Mouse (Mus musculus) liver, adult 2 months (tissue): ENCODE data around the gene Rbms2. TPM values are rescaled to one million over a fixed set of nuclear protein-coding genes. Genes with fewer than 3 reads are reported as not detected.
"Not testable (repeated sequence)": the region's sequence is repeated elsewhere in the genome, so short reads cannot be mapped to it uniquely, and the experiment has no call there.

Experiments
- DNase-seq: peaks from one replicate; pipeline ENCODE4 v3.0.0-alpha.2; 2011; ENCODE audit warnings: low read depth, low spot score; ENCODE audit errors: extremely low read depth
- H3K27ac ChIP-seq: fragments of 200-500 bp; replicated peaks from 2 replicates; pipeline ENCODE4 v1.5.1; 2012; ENCODE audit warnings: low read depth, mild to moderate bottlenecking, control low read depth, inconsistent platforms, low read length; ENCODE audit not compliant: insufficient read depth
- H3K27me3 ChIP-seq: fragments of 200-500 bp; 2 replicates; pipeline ENCODE4 v1.6.1; 2012; ENCODE audit warnings: mild to moderate bottlenecking, moderate library complexity, low read length, inconsistent platforms; ENCODE audit not compliant: control insufficient read depth, insufficient read depth
- H3K36me3 ChIP-seq: fragments of 200-500 bp; 2 replicates; pipeline ENCODE4 v1.6.1; 2012; ENCODE audit warnings: low read length, inconsistent platforms; ENCODE audit not compliant: control insufficient read depth, insufficient read depth
- H3K4me1 ChIP-seq: fragments of 200-500 bp; 2 replicates; pipeline ENCODE4 v1.6.1; 2011; ENCODE audit warnings: low read length; ENCODE audit not compliant: control insufficient read depth, insufficient read depth
- H3K4me3 ChIP-seq: fragments of 200-500 bp; 2 replicates; pipeline ENCODE4 v1.5.1; 2011; ENCODE audit warnings: low read depth, mild to moderate bottlenecking, control low read depth, low read length, moderate library complexity; ENCODE audit not compliant: insufficient read depth
- H3K79me2 ChIP-seq: fragments of 200-500 bp; 2 replicates; pipeline ENCODE4 v1.6.1; 2012; ENCODE audit warnings: inconsistent platforms, mild to moderate bottlenecking, low read length, moderate library complexity; ENCODE audit not compliant: control insufficient read depth, insufficient read depth
- H3K9ac ChIP-seq: fragments of 200-500 bp; 2 replicates; pipeline ENCODE4 v1.6.1; 2012; ENCODE audit warnings: low read depth, mild to moderate bottlenecking, control low read depth, inconsistent platforms, low read length
- CTCF ChIP-seq: fragments of 200-500 bp; IDR thresholded peaks from 2 replicates; pipeline ENCODE4 v1.5.1; 2011; ENCODE audit warnings: low read depth, low read length, control low read depth
- POLR2A ChIP-seq: fragments of 200-500 bp; IDR thresholded peaks from 2 replicates; pipeline ENCODE4 v1.6.1; 2011; ENCODE audit warnings: low read length, control low read depth; ENCODE audit not compliant: insufficient read depth; ENCODE audit errors: extremely low read depth
- WGBS: fragments of 180-500 bp; shearing (Covaris S2); methylation state at CpG from one replicate; pipeline ENCODE4 v1.1.7; 2018; 5-methylcytosine and 5-hydroxymethylcytosine counted together
- polyA plus RNA-seq: library from polyadenylated mRNA; depleted of rRNA; stranded (reverse); fragments of >200 nt; gene quantifications from 2 replicates; pipeline ENCODE4 v1.2.3, GENCODE M21; 2012
- total RNA-seq: library from RNA; depleted of rRNA; stranded (reverse); fragments of >200 nt; gene quantifications from 2 replicates; pipeline ENCODE4 v1.2.3, GENCODE M21; 2014

Gene Rbms2
- total and polyA plus RNA-seq, 2 experiments: 8.0 to 23.2 TPM

DNA sequence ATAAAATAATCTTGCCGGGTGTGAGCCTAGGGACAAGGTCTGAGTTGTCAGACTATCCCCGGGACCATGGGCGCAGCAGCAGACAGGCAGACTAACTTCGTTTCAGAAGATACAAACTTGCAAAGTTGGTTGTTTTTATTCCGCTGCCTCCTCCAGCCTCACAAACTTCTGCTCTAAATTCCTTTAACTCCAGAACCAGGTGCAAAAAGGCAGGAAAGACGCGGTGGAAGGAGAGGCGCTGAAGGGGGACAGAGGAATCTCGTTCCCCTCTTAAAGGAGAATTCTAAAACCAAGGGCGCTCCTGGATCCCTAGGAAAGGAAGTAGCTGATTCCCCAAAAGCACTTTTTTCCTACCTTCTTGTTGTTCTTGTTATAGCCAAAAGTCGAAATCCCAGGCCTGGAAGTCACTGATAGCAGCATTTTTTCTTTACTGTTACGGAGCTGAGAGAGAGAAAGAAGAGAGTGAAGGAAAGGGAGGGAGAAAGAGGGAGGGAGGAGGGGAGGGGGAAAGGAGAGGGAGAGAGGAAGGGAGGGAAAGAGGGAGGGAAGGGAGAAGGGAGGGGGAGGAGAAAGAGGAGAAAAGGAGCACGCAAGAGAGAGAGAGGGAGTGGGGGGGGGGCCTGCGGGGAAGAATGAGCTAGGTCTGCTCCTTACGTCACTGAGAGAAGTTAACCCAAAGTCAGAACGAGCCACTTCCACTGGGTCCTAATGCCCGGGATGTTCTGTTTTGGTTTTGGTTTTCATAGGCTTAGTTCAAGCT, 3.9 kb downstream of the Rbms2 start:
- peak overlapping the region; percentile 37 for H3K27ac ChIP-seq
- peaks cover 12% of the 10 kb centered on the region; the same call in 1 of the 2 replicates for H3K79me2 ChIP-seq
- H3K36me3 ChIP-seq: no peaks in the 10 kb centered on the region
- under 1% methylated on average over 17 of the region's 17 CpGs for WGBS
- peak; percentile 85 for DNase-seq
- H3K4me1 ChIP-seq: peaks cover 6% of the 10 kb centered on the region
- peak overlapping the region; percentile 70 for H3K9ac ChIP-seq
- H3K27me3 ChIP-seq: no peaks in the 10 kb centered on the region
- no peak for TF ChIP-seq POLR2A
- no peak for TF ChIP-seq CTCF
- peak overlapping the region; percentile 83 for H3K4me3 ChIP-seq

DNA sequence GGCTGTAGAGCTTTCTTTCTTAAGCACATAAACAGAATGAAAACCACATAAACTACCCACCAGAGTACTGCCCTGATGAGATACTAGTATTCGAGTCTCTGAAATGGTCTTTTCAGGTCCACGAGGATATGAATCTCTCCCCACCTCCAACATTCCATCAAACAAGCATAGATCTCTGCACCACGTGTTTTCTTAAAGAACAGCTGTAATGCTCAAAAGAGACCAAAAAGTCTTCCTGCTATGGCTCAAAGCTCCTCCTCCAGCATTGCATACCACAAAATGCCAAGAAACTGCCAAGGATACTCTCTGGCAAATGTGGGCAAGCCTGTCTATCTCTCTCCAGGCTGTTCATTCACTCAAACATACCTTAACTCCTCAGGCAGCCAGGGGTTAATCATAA, 4.8 kb downstream of the Rbms2 start:
- TF ChIP-seq CTCF: no peak
- no peak for TF ChIP-seq POLR2A
- no peak overlapping the region for H3K27ac ChIP-seq
- H3K79me2 ChIP-seq: peaks cover 14% of the 10 kb centered on the region; the same call in 1 of the 2 replicates
- no peaks in the 10 kb centered on the region for H3K27me3 ChIP-seq
- DNase-seq: no peak
- peak overlapping the region; percentile 83 for H3K4me3 ChIP-seq
- peaks cover 6% of the 10 kb centered on the region for H3K4me1 ChIP-seq
- 42% methylated on average over 3 of the region's 3 CpGs for WGBS
- H3K36me3 ChIP-seq: no peaks in the 10 kb centered on the region
- H3K9ac ChIP-seq: peak overlapping the region; percentile 70; the same call in 1 of the 2 replicates

DNA sequence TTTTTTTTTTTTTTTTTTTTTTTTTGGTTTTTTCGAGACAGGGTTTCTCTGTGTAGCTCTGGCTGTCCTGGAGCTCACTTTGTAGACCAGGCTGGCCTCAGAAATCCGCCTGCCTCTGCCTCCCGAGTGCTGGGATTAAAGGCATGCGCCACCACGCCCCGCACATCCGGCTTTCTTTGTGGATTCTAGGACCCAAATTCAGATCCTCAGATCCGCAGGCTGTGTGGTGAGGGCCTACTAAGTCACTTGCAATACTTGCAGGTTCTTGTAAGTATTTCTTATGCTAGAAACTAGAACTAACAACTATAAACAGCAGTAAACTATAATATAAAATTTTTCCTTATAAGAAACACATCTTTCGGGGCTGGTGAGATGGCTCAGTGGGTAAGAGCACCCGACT, 8.7 kb downstream of the Rbms2 start:
- H3K79me2 ChIP-seq: peaks cover 22% of the 10 kb centered on the region
- H3K36me3 ChIP-seq, H3K4me3 ChIP-seq, H3K9ac ChIP-seq, H3K27me3 ChIP-seq, DNase-seq, H3K27ac ChIP-seq, H3K4me1 ChIP-seq: not testable (repeated sequence)
- 98% methylated on average over 9 of the region's 10 CpGs for WGBS

DNA sequence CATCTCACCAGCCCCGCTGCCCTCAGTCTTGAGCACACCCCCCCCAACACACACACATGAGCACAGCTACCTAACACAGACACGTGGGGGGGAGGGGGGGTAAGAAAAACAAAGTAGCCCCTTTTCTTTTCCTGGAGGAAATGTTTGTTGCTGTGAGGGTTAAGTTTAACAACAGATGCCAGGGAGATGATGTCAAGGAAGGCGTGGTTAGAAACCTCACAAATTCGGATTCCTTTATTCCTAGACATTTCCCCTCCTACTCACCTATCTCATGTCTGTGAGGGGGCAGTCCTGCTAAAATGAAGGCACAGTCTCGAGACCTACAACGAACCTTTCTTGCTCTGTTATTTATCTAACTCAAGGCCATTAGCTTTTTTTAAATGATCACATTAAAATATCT, 13.0 kb downstream of the Rbms2 start:
- Histone ChIP-seq H3K9ac (no peak overlapping the region), H3K4me1 (no peaks in the 10 kb centered on the region; the same call in 1 of the 2 replicates)
- 72% methylated on average over 6 of the region's 6 CpGs for WGBS

DNA sequence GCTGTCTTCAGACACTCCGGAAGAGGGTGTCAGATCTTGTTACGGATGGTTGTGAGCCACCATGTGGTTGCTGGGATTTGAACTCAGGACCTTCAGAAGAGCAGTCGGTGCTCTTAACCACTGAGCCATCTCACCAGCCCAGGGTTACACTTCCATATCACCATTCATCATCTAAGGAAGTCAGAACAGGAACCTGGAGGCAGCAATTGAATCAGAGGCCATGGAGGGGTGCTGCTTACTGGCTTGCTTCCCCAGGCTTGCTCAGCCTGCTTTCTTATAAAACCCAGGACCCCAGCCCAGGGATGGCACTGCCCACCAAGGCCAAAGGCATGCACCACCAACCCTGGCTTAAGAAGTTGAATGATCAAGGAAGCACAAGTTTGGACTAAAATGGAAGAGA, 14.4 kb downstream of the Rbms2 start:
- H3K4me1 ChIP-seq, DNase-seq, H3K36me3 ChIP-seq, H3K4me3 ChIP-seq, H3K9ac ChIP-seq, H3K27me3 ChIP-seq, H3K27ac ChIP-seq: not testable (repeated sequence)
- 88% methylated on average over 3 of the region's 3 CpGs for WGBS
- H3K79me2 ChIP-seq: peaks cover 18% of the 10 kb centered on the region

More for the DNA sequence above, 13.0 kb downstream of the Rbms2 start:
- no peaks in the 10 kb centered on the region for H3K27me3 ChIP-seq
- no peak for TF ChIP-seq CTCF
- TF ChIP-seq POLR2A: no peak
- H3K36me3 ChIP-seq: no peaks in the 10 kb centered on the region
- H3K79me2 ChIP-seq: peaks cover 21% of the 10 kb centered on the region
- no peak overlapping the region for H3K27ac ChIP-seq
- no peak overlapping the region for H3K4me3 ChIP-seq
- no peak for DNase-seq

DNA sequence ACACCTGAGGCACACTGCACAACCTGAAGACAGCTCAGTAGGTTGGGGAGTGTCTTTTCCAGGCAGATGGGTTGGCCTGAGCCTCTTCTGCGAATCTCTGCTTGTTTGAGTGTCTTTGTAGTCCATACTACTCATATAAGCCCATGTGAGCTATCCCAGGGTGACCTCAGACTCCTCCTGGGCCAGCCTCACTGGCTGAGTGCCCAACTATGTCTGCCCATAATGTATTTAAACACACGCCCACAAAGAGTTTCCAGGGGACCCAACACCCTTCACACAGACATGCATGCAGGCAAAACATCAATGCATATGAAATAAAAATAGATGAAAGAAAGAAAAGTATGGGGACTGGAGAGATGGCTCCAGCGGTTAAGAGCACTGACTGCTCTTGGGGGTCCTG, 26.1 kb downstream of the Rbms2 start:
- H3K9ac ChIP-seq: no peak overlapping the region
- H3K4me3 ChIP-seq: no peak overlapping the region
- TF ChIP-seq CTCF (no peak), POLR2A (no peak)
- no peaks in the 10 kb centered on the region for H3K4me1 ChIP-seq
- no peaks in the 10 kb centered on the region for H3K36me3 ChIP-seq
- H3K79me2 ChIP-seq: peaks cover 6% of the 10 kb centered on the region; the same call in 1 of the 2 replicates
- no peaks in the 10 kb centered on the region for H3K27me3 ChIP-seq
- no peak overlapping the region for H3K27ac ChIP-seq
- DNase-seq: no peak
- WGBS: 71% methylated on average over 3 of the region's 3 CpGs
